Mouse (Mus musculus): Measurements from ENCODE around the gene Zswim8.

DNA sequence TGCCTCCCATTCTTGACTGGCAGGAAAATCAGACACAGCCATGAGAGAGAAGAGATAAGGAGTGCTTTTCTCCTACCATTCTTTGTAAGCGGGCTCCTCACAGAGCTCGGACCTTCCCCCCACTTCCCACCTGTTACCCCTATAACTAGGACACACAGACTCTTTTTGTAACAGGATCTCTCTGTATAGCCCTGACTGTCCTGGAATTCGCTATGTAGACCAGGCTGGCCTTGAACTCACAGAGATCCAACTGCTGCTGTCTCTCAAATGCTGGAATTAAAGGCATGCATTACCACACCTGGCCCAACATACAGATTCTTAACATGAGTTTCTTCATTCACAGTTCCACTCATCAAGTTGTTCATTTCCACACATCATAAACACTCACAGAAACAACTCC lies 44.6 kb upstream of the Zswim8 start:
- TF ChIP-seq CTCF (IDR thresholded peaks at IDR 0.05 in 2 of 3, conservative IDR thresholded peaks at IDR 0.05 in 1 of 3; ENCODE audit: control insufficient read depth in 1 of 3, insufficient read depth in 1 of 3, low read depth in 2 of 3, low read length in 3 of 3, poor library complexity in 1 of 3, severe bottlenecking in 1 of 3) (no peak), MEF2A (IDR thresholded peaks at IDR 0.05; ENCODE audit: extremely low read depth, insufficient replicate concordance, low read depth, low read length, poor library complexity, severe bottlenecking) (no peak), MYB (IDR thresholded peaks at IDR 0.05; ENCODE audit: low read depth, low read length) (no peak), ZC3H11A (IDR thresholded peaks at IDR 0.05; ENCODE audit: low read depth, low read length) (no peak)

All from MEL (cell line).